Mouse (Mus musculus) layer of hippocampus, adult 2 months (tissue): ENCODE measurements around the gene Btbd18. TPM values are rescaled to one million over a fixed set of nuclear protein-coding genes. Genes with fewer than 3 reads are reported as not detected.
A peak's percentile ranks its signal among the peaks of the same experiment; 100 is the strongest.

Source experiments
- DNase-seq, 2 experiments: peaks; one replicate each; pipeline ENCODE4 v3.0.0; 2022; ENCODE audit warnings: low spot score in 2 of 2
- H3K27ac ChIP-seq: fragments of 200-600 bp; 2 replicates; pipeline ENCODE4 v1.8.1; 2022
- H3K4me3 ChIP-seq: fragments of 200-600 bp; 2 replicates; pipeline ENCODE4 v1.8.1; 2022; ENCODE audit warnings: mild to moderate bottlenecking
- CTCF ChIP-seq: fragments of 200-600 bp; conservative IDR thresholded peaks from 2 replicates; pipeline ENCODE4 v1.8.1; 2022; ENCODE audit warnings: antibody characterized with exemption, mild to moderate bottlenecking, moderate library complexity
- long read RNA-seq, 2 experiments: library from polyadenylated mRNA; stranded (forward); transcript quantifications; one replicate each; pipeline ENCODE4 v2.0.0; 2021; ENCODE audit warnings: borderline mapping rate in 2 of 2
- total RNA-seq, 2 experiments: library from RNA; stranded (reverse); gene quantifications; 2 replicates each; pipeline ENCODE4 v1.2.3; 2021

Gene Btbd18
- total RNA-seq = not detected
- long read RNA-seq, experiment 1 = 0 reads
- long read RNA-seq, experiment 2 = 0 reads

- no peak for DNase-seq
- Histone ChIP-seq H3K27ac (no peak within 1 kb of the TSS), H3K4me3 (no peak within 1 kb of the TSS)
- no peak for TF ChIP-seq CTCF
Observed at GRCm38 (mm10) chr2:84658806-84659205, at the start of gene Btbd18. Btbd18 (plus strand) TSS chr2:84659079.

- Histone ChIP-seq H3K4me3 (no peak overlapping the region), H3K27ac (no peak overlapping the region)
- DNase-seq = no peak
- no peak for TF ChIP-seq CTCF
Observed at GRCm38 (mm10) chr2:84612764-84613163, 46.1 kb upstream of the Btbd18 start.

- no peak overlapping the region for H3K4me3 ChIP-seq
- peak; percentile 92 for TF ChIP-seq CTCF
- peak overlapping the region; percentile 62 for H3K27ac ChIP-seq
- DNase-seq = peak; percentile 48 to 61
Observed at GRCm38 (mm10) chr2:84617637-84618515, 41.0 kb upstream of the Btbd18 start.

- peak overlapping the region; percentile 62 for H3K27ac ChIP-seq
- no peak overlapping the region for H3K4me3 ChIP-seq
- no peak for TF ChIP-seq CTCF
- no peak for DNase-seq
Observed at GRCm38 (mm10) chr2:84618914-84619313, 40.0 kb upstream of the Btbd18 start.

- DNase-seq = no peak
- H3K4me3 ChIP-seq = no peak overlapping the region
- H3K27ac ChIP-seq = no peak overlapping the region
- TF ChIP-seq CTCF = no peak
Observed at GRCm38 (mm10) chr2:84619646-84620340, 39.1 kb upstream of the Btbd18 start.

GRCm38 (mm10) chr2:84622668-84623067 is 36.2 kb upstream of the Btbd18 start:
- no peak for TF ChIP-seq CTCF
- Histone ChIP-seq H3K27ac (peak overlapping the region; percentile 1; the same call in 1 of the 2 replicates), H3K4me3 (no peak overlapping the region)
- DNase-seq = no peak

GRCm38 (mm10) chr2:84623428-84624119 is 35.3 kb upstream of the Btbd18 start:
- Histone ChIP-seq H3K4me3 (no peak overlapping the region), H3K27ac (peak overlapping the region; percentile 1; the same call in 1 of the 2 replicates)
- DNase-seq = no peak
- TF ChIP-seq CTCF = no peak

GRCm38 (mm10) chr2:84624201-84624600 is 34.7 kb upstream of the Btbd18 start:
- H3K4me3 ChIP-seq = no peak overlapping the region
- H3K27ac ChIP-seq = no peak overlapping the region
- TF ChIP-seq CTCF = no peak
- DNase-seq = no peak

- no peak overlapping the region for H3K27ac ChIP-seq
- H3K4me3 ChIP-seq = no peak overlapping the region
- TF ChIP-seq CTCF = no peak
- no peak for DNase-seq
Observed at GRCm38 (mm10) chr2:84626366-84626975, 32.4 kb upstream of the Btbd18 start.

- TF ChIP-seq CTCF = no peak
- no peak for DNase-seq
- Histone ChIP-seq H3K4me3 (no peak overlapping the region), H3K27ac (no peak overlapping the region)
Observed at GRCm38 (mm10) chr2:84627036-84627435, 31.8 kb upstream of the Btbd18 start.

- no peak overlapping the region for H3K4me3 ChIP-seq
- TF ChIP-seq CTCF = no peak
- no peak for DNase-seq
- H3K27ac ChIP-seq = peak overlapping the region; percentile 70; the same call in 1 of the 2 replicates
Observed at GRCm38 (mm10) chr2:84632001-84632400, 26.9 kb upstream of the Btbd18 start.

- Histone ChIP-seq H3K27ac (peak overlapping the region; percentile 70), H3K4me3 (no peak overlapping the region)
- TF ChIP-seq CTCF = no peak
- no peak for DNase-seq
Observed at GRCm38 (mm10) chr2:84632999-84633398, 25.9 kb upstream of the Btbd18 start.
